ENCODE assay signal across 16 mouse cellular contexts in the genomic region with DNA sequence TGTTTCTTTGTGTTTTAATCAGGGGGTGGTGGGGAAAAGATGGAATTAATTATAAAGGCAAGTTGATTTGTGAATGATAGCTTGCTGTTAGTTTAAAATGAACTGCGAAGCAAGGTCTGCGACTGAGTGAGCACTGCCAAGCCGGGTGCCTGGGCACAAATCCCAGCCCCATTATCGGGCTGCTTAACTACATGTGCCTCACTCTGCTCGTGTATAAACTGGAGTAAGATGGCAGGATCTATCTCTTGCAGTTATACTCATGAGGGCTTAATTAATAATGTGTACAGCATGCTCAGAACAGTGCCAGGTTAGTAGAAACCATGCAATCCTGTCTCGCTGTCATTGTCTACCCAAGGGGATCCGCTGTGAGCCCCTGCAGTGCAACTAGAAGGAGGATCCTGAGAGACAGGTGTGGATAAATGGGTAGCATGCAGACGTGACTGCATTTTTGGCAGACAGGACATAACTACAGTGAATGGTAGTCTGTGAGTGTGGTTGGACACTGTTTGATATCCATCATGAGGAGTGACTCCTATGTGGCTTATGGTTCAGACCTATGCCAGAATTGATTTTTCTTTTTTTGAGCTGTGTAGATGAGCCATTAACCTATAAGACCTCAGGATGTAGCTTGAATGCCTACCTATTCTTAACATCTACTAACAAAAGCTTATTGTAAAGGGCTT. TPM values are rescaled to one million over a fixed set of nuclear protein-coding genes. Genes with fewer than 3 reads are reported as not detected.
DNase-seq lines count a peak whose midpoint lies in the region; ATAC-seq and TF ChIP-seq lines count a peak whose summit lies in the region.
"Had no signal": no experiment of that assay in that cellular context is flagged by ENCODE, and none has a peak within 500 bp of the region (broad histone marks: within the 10 kb centered on the region; RNA-seq: fewer than 3 reads in every experiment).

No protein-coding gene starts in this region.

- ATAC-seq in midbrain, embryonic 11.5 days (ENCODE audit: low FRiP score), result no peak
- ATAC-seq in midbrain, embryonic 14.5 days (ENCODE audit: low FRiP score, low TSS enrichment), result no peak
- ATAC-seq in forebrain, embryonic 16.5 days, result peak; percentile 96
- ATAC-seq: CD4-positive, CD25-positive, alpha-beta regulatory T cell, adult 4 months had no signal

- H3K79me2 ChIP-seq in heart, adult 2 months (replicated peaks; ENCODE audit: control insufficient read depth, insufficient read depth, low read length), result no peaks in the 10 kb centered on the region

- TF ChIP-seq CTCF in heart, adult 2 months (IDR thresholded peaks at IDR 0.05), result no peak

- H3K4me3 ChIP-seq in heart, adult 2 months, result no peak overlapping the region
- no peak overlapping the region for H3K4me3 ChIP-seq in heart, embryonic 10.5 days
- H3K4me3 ChIP-seq in midbrain, embryonic 11.5 days (ENCODE audit: low read depth, low read length), result no peak overlapping the region
- H3K4me3 ChIP-seq in midbrain, embryonic 14.5 days (replicated peaks; ENCODE audit: low read depth, low read length), result no peak overlapping the region
- no peak overlapping the region for H3K4me3 ChIP-seq in forebrain, embryonic 16.5 days (replicated peaks; ENCODE audit: low read length)
- H3K4me3 ChIP-seq: embryonic facial prominence, embryonic 15.5 days; kidney, embryonic 15.5 days; limb, embryonic 13.5 days had no signal

- intact Hi-C loops in heart, adult 2 months (cut with DNase I), result loop anchor here (5.0 kb wide), 1 partner anchor 677 kb away; no protein-coding TSS in a partner anchor

- no peaks in the 10 kb centered on the region for H3K4me1 ChIP-seq in heart, adult 2 months (ENCODE audit: control insufficient read depth, insufficient read depth, low read length)
- H3K4me1 ChIP-seq in heart, embryonic 10.5 days, result 0 out of 2 replicates have a peak, but pooled peaks cover 3% of the 10 kb centered on the region
- H3K4me1 ChIP-seq in midbrain, embryonic 11.5 days (ENCODE audit: control insufficient read depth, insufficient read depth, low read length), result no peaks in the 10 kb centered on the region
- no peaks in the 10 kb centered on the region for H3K4me1 ChIP-seq in midbrain, embryonic 14.5 days (ENCODE audit: control insufficient read depth, insufficient read depth, low read length)
- no peaks in the 10 kb centered on the region for H3K4me1 ChIP-seq in forebrain, embryonic 16.5 days (replicated peaks; ENCODE audit: control insufficient read depth, insufficient read depth, low read length)
- H3K4me1 ChIP-seq: embryonic facial prominence, embryonic 15.5 days; kidney, embryonic 15.5 days; limb, embryonic 13.5 days had no signal

- no peaks in the 10 kb centered on the region for H3K36me3 ChIP-seq in heart, adult 2 months (ENCODE audit: control insufficient read depth, insufficient read depth, low read length)
- no peaks in the 10 kb centered on the region for H3K36me3 ChIP-seq in heart, embryonic 10.5 days
- H3K36me3 ChIP-seq in midbrain, embryonic 11.5 days (ENCODE audit: control insufficient read depth, insufficient read depth, low read length), result no peaks in the 10 kb centered on the region
- no peaks in the 10 kb centered on the region for H3K36me3 ChIP-seq in midbrain, embryonic 14.5 days (ENCODE audit: control insufficient read depth, insufficient read depth, low read length)
- H3K36me3 ChIP-seq in forebrain, embryonic 16.5 days (ENCODE audit: control insufficient read depth, insufficient read depth), result no peaks in the 10 kb centered on the region
- H3K36me3 ChIP-seq: embryonic facial prominence, embryonic 15.5 days; kidney, embryonic 15.5 days; limb, embryonic 13.5 days had no signal

- no peak for TF ChIP-seq POLR2A in heart, adult 2 months (IDR thresholded peaks at IDR 0.05; ENCODE audit: insufficient read depth, low read depth, low read length)

- no peaks in the 10 kb centered on the region for H3K9me3 ChIP-seq in heart, embryonic 10.5 days
- no peaks in the 10 kb centered on the region for H3K9me3 ChIP-seq in midbrain, embryonic 11.5 days (ENCODE audit: control insufficient read depth, low read length)
- H3K9me3 ChIP-seq in midbrain, embryonic 14.5 days (ENCODE audit: control insufficient read depth, low read length), result no peaks in the 10 kb centered on the region
- H3K9me3 ChIP-seq in forebrain, embryonic 16.5 days (ENCODE audit: control insufficient read depth, low read length), result no peaks in the 10 kb centered on the region
- H3K9me3 ChIP-seq: embryonic facial prominence, embryonic 15.5 days; kidney, embryonic 15.5 days; limb, embryonic 13.5 days had no signal

- no peak overlapping the region for H3K27ac ChIP-seq in heart, adult 2 months
- no peak overlapping the region for H3K27ac ChIP-seq in heart, embryonic 10.5 days
- no peak overlapping the region for H3K27ac ChIP-seq in midbrain, embryonic 11.5 days (ENCODE audit: low read depth, low read length)
- H3K27ac ChIP-seq in midbrain, embryonic 14.5 days (replicated peaks; ENCODE audit: low read depth, low read length), result no peak overlapping the region
- H3K27ac ChIP-seq in forebrain, embryonic 16.5 days (ENCODE audit: low read length), result peak overlapping the region; percentile 45; the same call in 1 of the 2 replicates
- H3K27ac ChIP-seq: embryonic facial prominence, embryonic 15.5 days; kidney, embryonic 15.5 days; limb, embryonic 13.5 days had no signal

- WGBS in heart, adult 2 months, result 64% methylated on average over 8 of the region's 8 CpGs
- 85% methylated on average over 8 of the region's 8 CpGs for WGBS in heart, embryonic 10.5 days
- WGBS in midbrain, embryonic 11.5 days, result 87% methylated on average over 8 of the region's 8 CpGs
- 83% methylated on average over 8 of the region's 8 CpGs for WGBS in midbrain, embryonic 14.5 days
- 52% methylated on average over 8 of the region's 8 CpGs for WGBS in forebrain, embryonic 16.5 days

- H3K9ac ChIP-seq in heart, adult 2 months (ENCODE audit: low read depth, low read length), result no peak overlapping the region
- no peak overlapping the region for H3K9ac ChIP-seq in midbrain, embryonic 11.5 days (ENCODE audit: low read length)
- H3K9ac ChIP-seq in midbrain, embryonic 14.5 days (replicated peaks; ENCODE audit: low read length), result no peak overlapping the region
- H3K9ac ChIP-seq in forebrain, embryonic 16.5 days (replicated peaks; ENCODE audit: low read depth, low read length), result no peak overlapping the region
- H3K9ac ChIP-seq: embryonic facial prominence, embryonic 15.5 days; kidney, embryonic 15.5 days; limb, embryonic 13.5 days had no signal

- H3K4me2 ChIP-seq in midbrain, embryonic 11.5 days, result no peak overlapping the region
- H3K4me2 ChIP-seq in midbrain, embryonic 14.5 days (ENCODE audit: low read length), result no peak overlapping the region
- H3K4me2 ChIP-seq in forebrain, embryonic 16.5 days (ENCODE audit: low read length), result no peak overlapping the region
- H3K4me2 ChIP-seq: embryonic facial prominence, embryonic 15.5 days; kidney, embryonic 15.5 days; limb, embryonic 13.5 days had no signal

- TF ChIP-seq EP300 in heart, adult 2 months (IDR thresholded peaks at IDR 0.05; ENCODE audit: insufficient read depth, low read depth, low read length), result no peak

- H3K27me3 ChIP-seq in heart, adult 2 months (ENCODE audit: control insufficient read depth, insufficient read depth, low read length), result no peaks in the 10 kb centered on the region
- no peaks in the 10 kb centered on the region for H3K27me3 ChIP-seq in heart, embryonic 10.5 days (ENCODE audit: insufficient read depth, poor library complexity, severe bottlenecking)
- H3K27me3 ChIP-seq in midbrain, embryonic 11.5 days (ENCODE audit: control insufficient read depth, insufficient read depth, low read length), result no peaks in the 10 kb centered on the region
- no peaks in the 10 kb centered on the region for H3K27me3 ChIP-seq in midbrain, embryonic 14.5 days (ENCODE audit: control insufficient read depth, insufficient read depth, low read length)
- H3K27me3 ChIP-seq in forebrain, embryonic 16.5 days (replicated peaks; ENCODE audit: control insufficient read depth, insufficient read depth, low read length), result no peaks in the 10 kb centered on the region
- H3K27me3 ChIP-seq: embryonic facial prominence, embryonic 15.5 days; kidney, embryonic 15.5 days; limb, embryonic 13.5 days had no signal

- peak; percentile 39 to 51 for DNase-seq in heart, adult 2 months
- no peak for DNase-seq in heart, embryonic 10.5 days (ENCODE audit: low spot score)
- peak; percentile 28 for DNase-seq in midbrain, embryonic 11.5 days (ENCODE audit: low spot score, missing footprints)
- DNase-seq in midbrain, embryonic 14.5 days, result no peak
- DNase-seq in layer of hippocampus, postnatal 10 days (ENCODE audit: low spot score in 2 of 2), result peak; percentile 50 to 63
- DNase-seq in lung, postnatal 25 days (ENCODE audit: low spot score), result no peak
- no peak for DNase-seq in spleen, postnatal 14 days (ENCODE audit: low spot score in 2 of 2)
- DNase-seq: adrenal gland, postnatal 36 days; cerebellum, adult 18-20 months; lung, adult 2 months; thymus, postnatal 4 days had no signal

RNA-seq across cellular contexts. Expression of a gene that starts 51.6 kb away (rescaled TPM):
- under 1 TPM in 1 of 2 experiments, not detected in 1; 0.07 TPM for total RNA-seq in heart, adult 2 months (2021)
- polyA plus RNA-seq in heart, adult 2 months (2012; rRNA removed), result 0.02 and 0.09 TPM in 2 replicates
- polyA plus RNA-seq in heart, embryonic 10.5 days (2016; fragmentation: Nextera tagmentation; extraction: Ambion mirVana), result 0.06 and 0.10 TPM in 2 replicates
- polyA plus RNA-seq in midbrain, embryonic 11.5 days (2014; fragmentation: Nextera tagmentation; extraction: Ambion mirVana), result 0.01 TPM in 1 of 2 replicates, not detected in the other
- polyA plus RNA-seq in midbrain, embryonic 14.5 days (2014; fragmentation: Nextera tagmentation; extraction: Ambion mirVana), result 0.03 and 0.07 TPM in 2 replicates
- 0.03 and 0.06 TPM in 2 replicates for polyA plus RNA-seq in forebrain, embryonic 16.5 days (2015; fragmentation: Nextera tagmentation; extraction: Ambion mirVana)
- total RNA-seq in layer of hippocampus, postnatal 10 days (2021), result 1 to 10 TPM; 1.1 to 1.5 TPM
- polyA plus RNA-seq: CD4-positive, CD25-positive, alpha-beta regulatory T cell, adult 4 months had no signal

Comparison
In these comparisons a context has a peak if more than half of its experiments do, and no peak if none do; other contexts are left out.
1. DNase-seq: peak in heart, adult 2 months (2 of 2), midbrain, embryonic 11.5 days (single experiment) and layer of hippocampus, postnatal 10 days (2 of 2); none in heart, embryonic 10.5 days (single experiment), midbrain, embryonic 14.5 days (single experiment), lung, postnatal 25 days (single experiment) and spleen, postnatal 14 days (0 of 2).